Mouse (Mus musculus) layer of hippocampus, adult 2 months (tissue): ENCODE measurements around the gene L3mbtl4. TPM values are rescaled to one million over a fixed set of nuclear protein-coding genes. Genes with fewer than 3 reads are reported as not detected.

Experiments used
- DNase-seq, 2 experiments: peaks; one replicate each; pipeline ENCODE4 v3.0.0; 2022; ENCODE audit warnings: low spot score in 2 of 2
- H3K27ac ChIP-seq: fragments of 200-600 bp; 2 replicates; pipeline ENCODE4 v1.8.1; 2022
- H3K4me3 ChIP-seq: fragments of 200-600 bp; 2 replicates; pipeline ENCODE4 v1.8.1; 2022; ENCODE audit warnings: mild to moderate bottlenecking
- CTCF ChIP-seq: fragments of 200-600 bp; conservative IDR thresholded peaks from 2 replicates; pipeline ENCODE4 v1.8.1; 2022; ENCODE audit warnings: antibody characterized with exemption, mild to moderate bottlenecking, moderate library complexity
- total RNA-seq, 2 experiments: library from RNA; stranded (reverse); gene quantifications; 2 replicates each; pipeline ENCODE4 v1.2.3; 2021

L3mbtl4 gene
- total RNA-seq, 2 experiments from 2014 or later: 0.41 to 0.44 TPM

DNA sequence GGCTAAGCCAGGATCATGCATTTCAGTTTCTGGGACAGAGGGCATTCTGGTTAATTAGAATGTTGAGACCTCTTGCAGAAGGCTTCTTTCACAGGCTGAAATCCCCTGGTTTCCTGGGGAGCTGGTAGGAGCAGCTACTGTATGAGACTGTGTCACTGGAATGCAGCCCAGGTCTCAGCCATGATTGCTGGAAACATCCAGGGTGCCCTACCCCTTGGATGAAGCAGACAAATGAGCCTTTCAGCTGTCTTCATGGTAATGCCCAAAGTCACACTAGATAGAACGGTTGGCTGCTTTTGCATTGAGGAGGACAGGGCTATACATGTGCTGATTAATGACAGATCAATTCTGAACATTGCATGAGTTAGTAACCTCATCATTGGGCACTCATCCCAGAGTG is 486.4 kb downstream of the L3mbtl4 start:
- TF ChIP-seq CTCF: no peak
- Histone ChIP-seq H3K4me3 (no peak overlapping the region), H3K27ac (no peak overlapping the region)
- DNase-seq: no peak

DNA sequence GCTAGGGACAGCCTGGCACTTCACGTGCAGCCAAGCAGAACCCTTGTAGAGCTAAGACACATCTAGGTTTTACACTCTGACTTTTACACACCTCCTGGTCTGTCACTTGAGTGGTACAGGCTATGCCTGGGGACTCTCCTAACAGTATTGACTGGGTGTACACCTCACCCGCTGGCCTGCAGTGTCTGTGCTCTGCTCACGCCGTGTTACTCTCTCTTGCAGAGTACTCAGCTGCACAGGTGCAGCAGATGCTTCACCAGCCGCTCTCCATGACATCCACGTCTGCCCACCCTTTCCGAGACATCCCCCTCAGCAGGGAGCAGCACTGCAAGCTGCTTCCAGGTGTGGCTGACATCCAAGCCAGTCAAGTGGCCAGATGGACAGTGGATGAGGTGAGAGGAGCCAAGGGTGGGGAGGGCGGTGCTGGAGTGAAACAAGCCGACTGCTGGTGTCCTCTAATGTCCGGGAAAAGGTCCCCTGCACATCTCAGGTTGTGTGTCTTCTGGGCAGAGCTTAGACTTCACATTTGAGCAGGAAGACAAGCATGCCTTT is 490.8 kb downstream of the L3mbtl4 start:
- Histone ChIP-seq H3K4me3 (no peak overlapping the region), H3K27ac (no peak overlapping the region)
- no peak for DNase-seq
- no peak for TF ChIP-seq CTCF

- TF ChIP-seq CTCF: peak; percentile 44
- H3K27ac ChIP-seq: no peak overlapping the region; the same call in 1 of the 2 replicates
- DNase-seq: no peak
- H3K4me3 ChIP-seq: no peak overlapping the region
Observed at GRCm38 (mm10) chr17:68769561-68769960, 496.0 kb downstream of the L3mbtl4 start.

DNA sequence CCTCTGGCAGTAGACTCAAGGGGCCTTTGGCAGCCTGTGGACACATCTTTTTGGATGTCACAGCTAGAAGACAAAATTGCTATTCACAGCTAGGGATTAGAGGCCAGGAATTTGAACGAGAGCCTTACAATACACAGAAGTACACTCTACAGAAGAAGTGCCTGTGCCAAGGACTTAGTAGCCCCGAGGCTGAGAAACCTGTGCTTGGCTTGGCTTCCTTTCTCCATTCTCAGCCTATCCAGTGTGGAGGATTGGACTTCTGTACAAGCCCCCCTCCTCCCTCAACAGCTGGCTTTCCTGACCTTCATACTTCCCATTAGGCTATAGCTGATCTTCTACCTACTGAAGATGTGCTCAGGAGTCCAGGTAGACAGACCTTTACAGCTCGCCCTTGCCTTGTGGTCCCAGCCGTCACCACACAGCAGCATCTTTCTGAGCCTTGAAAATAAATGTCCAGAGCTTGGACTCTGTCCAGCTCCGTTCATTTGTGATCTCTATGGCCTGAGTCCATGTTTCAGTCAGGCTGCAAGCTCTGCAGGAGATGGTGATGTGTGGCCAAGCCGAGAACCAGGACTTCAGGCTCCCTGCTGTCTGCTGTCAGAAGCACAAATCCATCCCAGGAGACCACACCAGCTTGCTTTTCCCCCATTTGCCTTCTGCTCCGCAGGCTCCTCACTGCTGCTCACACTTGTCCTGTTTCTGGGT is 497.6 kb downstream of the L3mbtl4 start:
- no peak overlapping the region for H3K27ac ChIP-seq
- DNase-seq: no peak
- no peak for TF ChIP-seq CTCF
- H3K4me3 ChIP-seq: no peak overlapping the region

DNA sequence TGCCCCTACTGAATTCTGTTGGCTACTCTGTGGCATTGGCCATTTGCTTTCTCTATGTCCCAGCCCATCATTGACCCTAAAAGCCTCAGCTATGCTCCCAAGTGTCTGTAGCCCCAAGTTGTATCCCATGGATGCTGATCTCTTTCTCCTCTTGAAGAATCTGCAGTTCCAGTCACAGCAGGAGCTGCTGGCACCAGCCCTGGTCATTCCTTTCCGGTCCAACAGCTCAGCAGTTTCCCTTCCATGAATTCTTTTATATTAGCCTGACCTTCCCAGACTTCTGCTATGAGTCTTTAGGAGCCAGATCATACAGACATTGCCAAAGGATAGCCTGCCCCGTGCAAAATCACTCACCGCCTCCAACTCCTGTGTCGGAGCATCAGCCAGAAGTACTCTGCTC is 520.1 kb downstream of the L3mbtl4 start:
- no peak for TF ChIP-seq CTCF
- no peak overlapping the region for H3K4me3 ChIP-seq
- no peak for DNase-seq
- no peak overlapping the region for H3K27ac ChIP-seq

DNA sequence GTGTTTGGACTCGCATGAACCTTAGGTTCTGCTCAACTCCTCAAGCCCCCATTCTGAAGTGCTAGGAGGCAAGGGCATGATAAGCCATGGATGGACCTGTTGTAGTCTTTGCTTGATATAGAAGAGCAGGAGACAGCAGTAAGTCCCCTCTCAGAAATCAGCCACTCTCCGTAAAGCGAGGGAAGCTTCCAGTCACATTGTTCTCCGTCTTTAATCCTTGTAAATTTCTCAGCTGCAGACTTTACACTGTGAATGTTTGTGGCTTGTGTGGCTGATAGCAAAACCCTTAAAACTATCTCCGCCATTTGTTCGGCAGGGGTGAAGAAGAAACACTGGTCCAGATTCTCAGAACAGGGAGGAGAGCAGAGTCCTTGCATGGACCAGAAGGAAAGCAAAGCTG is 552.7 kb downstream of the L3mbtl4 start, which contains the start of gene Tmem200c:
Gene Tmem200c (plus strand): TSS at position 301 of the 400 bp plus-strand sequence.
- no peak for DNase-seq
- no peak for TF ChIP-seq CTCF
- H3K27ac ChIP-seq: no peak within 1 kb of the TSS
- no peak within 1 kb of the TSS for H3K4me3 ChIP-seq
